Mouse (Mus musculus): Measurements from ENCODE around the gene Tanc2. TPM values are rescaled to one million over a fixed set of nuclear protein-coding genes. Genes with fewer than 3 reads are reported as not detected.

The Tanc2 gene
- total RNA-seq, 2 experiments from 2014 or later = 0.22 to 0.54 TPM

Other genes starting within 250 kb of the Tanc2 start
- gene March10, start 133.3 kb upstream of the Tanc2 start, total RNA-seq (2015) = not detected in 2 replicates
- not detected in 2 replicates for gene March10, start 133.3 kb upstream of the Tanc2 start, total RNA-seq (2017)

All from megakaryocyte, adult 5-6 weeks (primary cell).